Mouse (Mus musculus) hematopoietic stem cell, adult 5-6 weeks (primary cell): ENCODE data around the gene Cers6. TPM values are rescaled to one million over a fixed set of nuclear protein-coding genes. Genes with fewer than 3 reads are reported as not detected.

Experiments
- ATAC-seq, 2 experiments: fragments of 125-278 bp in 1 of 2; replicated peaks in 1 of 2; 2 replicates each; pipeline ENCODE4 v1.8.0; 2016 to 2017; ENCODE audit warnings: inconsistent platforms in 2 of 2, mild to moderate bottlenecking in 2 of 2, moderate number of reproducible peaks in 2 of 2, low read depth in 1 of 2, moderate TSS enrichment in 1 of 2; ENCODE audit not compliant: low FRiP score in 2 of 2, poor library complexity in 2 of 2, severe bottlenecking in 2 of 2, insufficient read depth in 1 of 2, low TSS enrichment in 1 of 2
- total RNA-seq: library from RNA; stranded (forward); fragments of 172-1452, 232-1000 nt; gene quantifications from 2 replicates; pipeline ENCODE4 v1.2.3, GENCODE M21; 2017

The Cers6 gene
- total RNA-seq, 1 experiment from 2014 or later, result 8.7 TPM

DNA sequence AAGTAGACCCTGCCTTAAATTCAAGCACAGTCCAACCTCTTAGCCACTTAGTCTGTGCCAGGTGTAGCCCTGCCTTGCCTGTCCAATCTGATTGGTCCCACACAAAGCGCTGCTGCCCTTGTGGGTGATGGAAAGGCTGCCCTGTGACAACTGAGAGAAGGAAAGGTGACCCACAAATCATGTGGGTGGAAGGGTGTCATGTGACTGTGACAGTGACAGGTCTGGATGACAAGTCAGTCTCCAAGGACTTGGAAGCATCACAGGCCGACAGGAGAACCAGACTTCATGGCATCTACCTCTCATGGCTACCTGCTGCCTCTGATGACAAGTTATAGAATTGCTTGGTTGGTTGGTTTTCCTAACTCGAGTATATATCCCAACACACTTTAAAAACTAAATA is 242.3 kb downstream of the Cers6 start:
- ATAC-seq, result no peak

DNA sequence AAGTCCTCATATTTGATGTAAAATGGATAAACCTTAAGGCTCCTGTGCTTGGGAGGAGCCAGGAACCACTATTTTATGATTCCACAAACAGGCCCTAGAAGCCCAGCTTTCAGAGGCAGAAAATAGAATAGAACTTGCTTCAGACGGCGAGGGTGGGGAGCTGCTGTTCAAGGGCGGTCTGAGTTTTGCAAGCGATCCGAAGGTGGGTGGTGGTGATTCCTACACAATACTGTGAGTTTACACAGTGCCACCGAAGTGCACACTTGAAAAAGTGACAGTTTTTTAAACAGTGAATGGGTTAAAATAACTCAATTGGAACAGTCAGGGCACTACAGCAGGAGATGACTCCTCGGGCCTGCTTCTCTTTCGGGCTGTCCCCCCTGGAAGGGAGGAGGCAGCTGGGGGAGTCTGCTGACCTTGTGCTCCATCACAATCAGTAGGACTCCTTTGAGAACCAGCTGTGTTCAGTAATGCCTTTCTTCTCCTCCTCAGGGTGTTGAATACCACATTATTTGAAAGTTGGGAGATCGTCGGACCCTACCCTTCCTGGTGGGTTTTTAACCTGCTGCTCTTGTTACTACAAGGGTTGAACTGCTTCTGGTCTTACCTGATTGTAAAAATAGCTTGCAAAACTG is 243.4 kb downstream of the Cers6 start:
- no peak for ATAC-seq

GRCm38 (mm10) chr2:69109246-69109645 is 248.0 kb downstream of the Cers6 start:
- peak; percentile 70 to 78 for ATAC-seq

GRCm38 (mm10) chr2:69109710-69110109 is 248.5 kb downstream of the Cers6 start:
- peak; percentile 18 to 23; a peak in 1 of 4 replicates for ATAC-seq

GRCm38 (mm10) chr2:69112609-69113008 is 251.4 kb downstream of the Cers6 start:
- ATAC-seq, result no peak

GRCm38 (mm10) chr2:69113829-69114547 is 252.7 kb downstream of the Cers6 start:
- ATAC-seq, result no peak

DNA sequence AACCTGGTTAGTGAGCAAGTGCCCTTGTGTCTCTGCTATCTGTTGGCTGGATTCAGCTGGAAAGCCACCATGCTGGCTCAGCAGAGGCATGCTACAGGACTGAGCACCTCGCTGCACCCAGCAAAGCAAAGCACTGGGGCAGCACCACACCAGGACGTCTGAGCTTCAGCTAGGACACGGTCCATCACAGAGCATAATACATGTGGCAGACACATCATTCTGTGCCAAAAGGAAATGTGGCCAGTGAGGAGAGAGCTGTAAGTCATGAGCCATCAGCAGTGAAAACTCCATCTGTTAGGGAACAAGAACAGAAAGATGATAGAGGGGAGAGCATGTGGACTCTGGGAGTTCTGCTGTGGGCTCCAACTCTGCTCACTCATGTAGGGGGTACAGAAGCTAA is 254.7 kb downstream of the Cers6 start:
- ATAC-seq, result no peak

DNA sequence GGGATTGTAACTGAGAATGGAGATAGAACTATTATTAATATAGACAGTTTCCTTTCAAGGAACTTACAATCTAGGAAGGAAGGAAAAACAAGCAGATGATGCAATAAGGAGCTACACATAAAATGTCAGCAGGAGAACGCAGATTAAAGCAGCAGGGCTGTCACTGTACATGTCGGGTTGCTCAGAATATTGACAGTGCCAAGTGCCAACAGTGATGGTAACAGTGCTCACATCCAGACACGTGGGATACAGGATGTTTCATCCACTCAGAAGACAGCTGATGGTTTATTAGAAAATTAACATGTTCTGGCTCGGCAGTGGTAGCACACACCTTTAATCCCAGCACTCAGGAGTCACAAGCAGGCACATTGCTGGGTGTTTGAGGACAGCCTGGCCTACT is 255.5 kb downstream of the Cers6 start:
- ATAC-seq, result no peak

- no peak for ATAC-seq
These were observed 257.8 kb downstream of the Cers6 start for GRCm38 (mm10) chr2:69118994-69119393.

- ATAC-seq, result no peak
These were observed 258.5 kb downstream of the Cers6 start for GRCm38 (mm10) chr2:69119718-69120117.

DNA sequence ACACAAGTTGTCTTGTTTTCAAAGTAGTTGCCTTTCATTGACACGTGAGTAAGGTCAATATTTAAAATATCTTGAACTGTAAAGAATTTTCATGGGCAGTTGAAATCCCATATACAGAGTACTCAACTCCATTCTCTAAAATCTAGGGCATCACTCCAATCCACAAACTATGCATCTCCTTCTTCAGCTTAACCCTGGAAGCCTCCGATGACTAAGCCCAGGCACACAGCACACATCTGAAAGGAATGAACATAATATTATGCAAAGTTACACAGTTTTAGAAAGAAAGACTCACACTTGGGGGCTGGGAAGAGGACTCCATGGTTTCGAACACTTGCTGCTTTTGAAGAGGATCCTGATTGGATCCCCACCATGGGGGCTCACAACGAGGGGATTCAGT is 260.4 kb downstream of the Cers6 start:
- ATAC-seq, result no peak

- ATAC-seq, result no peak
These were observed 264.2 kb downstream of the Cers6 start for GRCm38 (mm10) chr2:69125425-69125824.

- ATAC-seq, result 0 out of 4 replicates have a peak, but pooled peaks of 1 of the 2 experiments have one; percentile 2
These were observed 267.1 kb downstream of the Cers6 start for GRCm38 (mm10) chr2:69128321-69128720.

GRCm38 (mm10) chr2:69128921-69129395 is 267.7 kb downstream of the Cers6 start:
- peak; percentile 93 to 96 for ATAC-seq

DNA sequence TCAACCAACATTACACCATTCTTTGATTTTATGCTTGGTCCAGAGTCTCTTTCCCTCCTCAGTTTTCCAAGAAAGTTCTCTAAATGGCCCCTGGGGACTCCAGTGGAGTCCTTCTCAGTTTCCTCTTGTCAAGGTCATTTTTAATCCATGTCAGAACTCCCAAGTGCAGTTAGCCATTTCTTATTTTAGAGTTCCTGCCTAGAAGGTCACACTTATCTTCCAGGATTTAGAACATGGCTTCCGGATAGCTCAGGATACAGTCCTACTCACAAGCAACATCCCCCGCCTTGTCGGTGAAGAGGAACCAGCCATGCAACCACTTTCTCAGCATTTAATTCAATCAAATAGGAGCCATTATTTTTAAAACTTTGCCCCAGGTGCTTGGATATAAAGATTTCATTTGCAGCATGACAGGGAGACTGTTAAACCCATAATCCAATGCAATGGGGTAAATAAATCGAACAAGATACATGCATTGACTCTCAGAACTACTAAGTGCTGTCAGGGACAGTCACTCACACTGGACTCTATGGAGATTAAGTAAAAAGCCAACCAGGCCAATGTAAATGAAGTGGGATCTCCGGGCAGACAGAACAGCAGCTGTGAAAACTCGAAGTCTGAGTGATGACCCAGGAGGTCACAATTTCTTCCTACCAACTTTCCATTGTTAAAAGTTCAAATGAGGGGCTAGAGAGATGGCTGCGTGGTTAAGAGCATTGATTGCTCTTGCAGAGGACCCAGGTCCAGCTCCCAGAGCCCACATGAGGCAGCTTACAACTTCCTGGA is 268.4 kb downstream of the Cers6 start:
- ATAC-seq, result no peak

GRCm38 (mm10) chr2:69132046-69132445 is 270.8 kb downstream of the Cers6 start:
- no peak for ATAC-seq

- ATAC-seq, result no peak
These were observed 271.3 kb downstream of the Cers6 start for GRCm38 (mm10) chr2:69132488-69133040.

DNA sequence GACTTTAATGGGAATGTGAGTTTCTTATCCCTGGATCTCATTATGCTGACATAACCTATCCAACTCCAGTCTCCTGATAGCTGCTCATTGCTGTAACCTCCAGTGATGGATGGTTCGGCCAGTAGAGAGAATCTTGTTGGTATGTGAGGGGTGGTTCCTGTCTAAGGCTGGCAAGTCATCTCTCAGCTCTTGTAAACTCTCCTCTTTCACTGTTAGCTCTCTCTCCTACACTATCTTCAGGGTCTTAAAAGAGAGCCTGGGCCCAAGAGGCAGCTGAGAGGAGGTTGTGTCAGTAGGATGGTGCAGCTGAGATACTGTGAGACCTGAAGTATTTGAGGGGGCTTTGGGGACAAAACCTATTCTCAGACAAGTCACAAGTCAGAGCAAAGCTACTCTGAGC is 272.9 kb downstream of the Cers6 start:
- ATAC-seq, result no peak
